26 mouse cellular contexts compared by ENCODE assay signal in the genomic region with DNA sequence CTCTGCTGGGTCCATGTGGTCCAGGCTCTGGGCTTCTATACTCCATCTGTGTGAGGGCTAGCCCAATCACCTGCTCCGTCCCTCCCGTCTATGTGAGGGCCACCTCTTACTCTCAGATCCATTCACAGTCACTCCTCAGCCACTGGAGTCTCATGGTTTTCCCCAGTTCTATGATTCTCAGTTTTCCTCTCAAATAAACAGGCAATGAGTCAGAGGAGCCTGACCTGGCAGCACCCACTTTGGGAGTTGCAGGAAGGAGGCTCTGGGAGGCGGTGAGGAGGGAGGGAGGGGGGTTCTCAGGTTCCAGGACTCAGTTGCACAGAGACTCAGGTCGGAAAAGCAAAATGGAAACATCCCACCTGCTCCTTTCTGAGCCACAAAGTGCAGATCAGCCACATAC. TPM values are rescaled to one million over a fixed set of nuclear protein-coding genes. Genes with fewer than 3 reads are reported as not detected.
"Had no signal": no experiment of that assay in that cellular context is flagged by ENCODE, and none has a peak within 500 bp of the region (broad histone marks: within the 10 kb centered on the region; RNA-seq: fewer than 3 reads in every experiment).

No protein-coding gene starts in this region.

- H3K27ac ChIP-seq: limb, embryonic 10.5 days; limb, embryonic 13.5 days; liver, embryonic 12.5 days; liver, embryonic 15.5 days; lung, embryonic 15.5 days; midbrain, embryonic 10.5 days; midbrain, embryonic 13.5 days; neural tube, embryonic 12.5 days; neural tube, embryonic 15.5 days; stomach, postnatal 0 days had no signal

- H3K9me3 ChIP-seq: limb, embryonic 10.5 days; limb, embryonic 13.5 days; liver, embryonic 12.5 days; liver, embryonic 15.5 days; lung, embryonic 15.5 days; midbrain, embryonic 10.5 days; midbrain, embryonic 13.5 days; neural tube, embryonic 12.5 days; neural tube, embryonic 15.5 days had no signal

- H3K36me3 ChIP-seq: limb, embryonic 10.5 days; limb, embryonic 13.5 days; liver, embryonic 12.5 days; liver, embryonic 15.5 days; lung, embryonic 15.5 days; midbrain, embryonic 10.5 days; midbrain, embryonic 13.5 days; neural tube, embryonic 12.5 days; neural tube, embryonic 15.5 days had no signal

- ATAC-seq: liver, embryonic 12.5 days; midbrain, embryonic 13.5 days; midbrain, embryonic 16.5 days had no signal

- H3K4me3 ChIP-seq: limb, embryonic 10.5 days; limb, embryonic 13.5 days; liver, embryonic 12.5 days; liver, embryonic 15.5 days; lung, embryonic 15.5 days; midbrain, embryonic 10.5 days; midbrain, embryonic 13.5 days; neural tube, embryonic 12.5 days; neural tube, embryonic 15.5 days had no signal

- H3K4me2 ChIP-seq: limb, embryonic 13.5 days; liver, embryonic 12.5 days; liver, embryonic 15.5 days; lung, embryonic 15.5 days; midbrain, embryonic 13.5 days; neural tube, embryonic 12.5 days; neural tube, embryonic 15.5 days had no signal

- DNase-seq: kidney, adult 18-20 months; kidney, adult 9 months; kidney, postnatal 14 days; kidney, postnatal 4 days; liver; lung, adult 18-20 months; lung, postnatal 10 days; lung, postnatal 36 days; right cerebral cortex, adult 18-20 months; right cerebral cortex, postnatal 14 days; right cerebral cortex, postnatal 4 days; thymus, adult 2 months; thymus, postnatal 14 days; thymus, postnatal 4 days had no signal

- H3K9ac ChIP-seq: limb, embryonic 13.5 days; liver, embryonic 12.5 days; liver, embryonic 15.5 days; lung, embryonic 15.5 days; midbrain, embryonic 13.5 days; neural tube, embryonic 12.5 days; neural tube, embryonic 15.5 days had no signal

RNA-seq across cellular contexts. Expression of a gene that starts 4.6 kb away (rescaled TPM):
- polyA plus RNA-seq: limb, embryonic 10.5 days; midbrain, embryonic 13.5 days; neural tube, embryonic 12.5 days; stomach, embryonic 14.5 days had no signal
